Mouse (Mus musculus): ENCODE results near the gene Gm9964.

DNA sequence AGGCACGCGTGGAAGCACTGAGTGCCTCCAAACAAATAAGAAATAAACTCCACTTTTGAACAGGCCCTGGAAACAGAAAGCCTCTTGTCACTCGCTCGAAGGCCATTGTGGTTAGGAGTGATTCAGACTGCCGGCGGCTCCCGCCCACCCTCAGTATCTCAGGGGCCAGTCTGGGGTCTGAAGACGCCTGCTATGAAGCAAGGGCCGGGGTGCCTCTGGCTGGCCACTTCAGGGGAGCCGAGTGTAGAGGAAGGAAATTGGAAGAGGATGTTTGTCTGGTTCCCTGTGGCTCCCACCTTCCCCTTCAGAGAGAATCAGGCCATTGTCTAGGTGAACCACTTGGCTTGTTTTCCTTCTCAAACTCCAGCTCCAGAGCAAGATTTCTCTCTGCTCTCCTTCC lies 10.3 kb upstream of the Gm9964 start:
- TF ChIP-seq CTCF (IDR thresholded peaks at IDR 0.05) (no peak), EP300 (IDR thresholded peaks at IDR 0.05) (no peak)

All from lung, postnatal 0 days (tissue).